Mouse (Mus musculus): ENCODE measurements at regions not wholly inside any gene's neighbourhood (a gene's known extent, or its start where the extent isn't known, plus 50 kb on each side); places are given as distances from the start of the nearest gene placed in this dataset.

DNA sequence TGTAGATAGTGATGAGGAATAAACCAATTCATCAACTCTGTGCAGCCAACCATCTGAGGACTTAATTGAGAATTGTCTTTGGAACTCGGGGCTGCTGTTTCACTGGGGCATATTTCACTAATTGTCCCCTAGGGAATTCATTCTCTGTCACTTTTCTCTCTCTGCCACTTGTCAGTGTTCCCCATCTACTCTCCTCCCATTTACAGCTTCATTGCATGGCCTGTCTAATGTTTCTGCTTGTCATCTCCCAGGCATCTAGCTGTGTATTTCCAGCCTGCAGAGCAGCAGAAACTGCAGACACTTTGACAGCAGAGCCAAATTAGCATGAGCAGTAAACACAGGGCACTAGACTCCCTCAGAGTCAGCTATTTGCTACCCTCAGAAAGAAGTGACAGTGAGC lies 1105.2 kb downstream of the Ntrk3 start:
- Histone ChIP-seq H3K9ac (ENCODE audit: low read length) (no peak overlapping the region), H3K4me2 (ENCODE audit: low read length) (no peak overlapping the region), H3K36me3 (ENCODE audit: control insufficient read depth, insufficient read depth, low read length) (no peaks in the 10 kb centered on the region), H3K4me1 (ENCODE audit: control insufficient read depth, insufficient read depth, low read length) (no peaks in the 10 kb centered on the region), H3K4me3 (ENCODE audit: low read depth, low read length) (no peak overlapping the region), H3K27ac (ENCODE audit: low read depth, low read length) (peak overlapping the region; percentile 14; the same call in 1 of the 2 replicates), H3K9me3 (replicated peaks; ENCODE audit: control insufficient read depth, low read length) (no peaks in the 10 kb centered on the region), H3K27me3 (replicated peaks; ENCODE audit: control insufficient read depth, insufficient read depth, low read length) (no peaks in the 10 kb centered on the region)
- 8% methylated on average over 1 of the region's 1 CpGs for WGBS
- ATAC-seq (peak; percentile 55; the same call in 1 of the 2 replicates), DNase-seq (ENCODE audit: low spot score) (peak; percentile 39)

DNA sequence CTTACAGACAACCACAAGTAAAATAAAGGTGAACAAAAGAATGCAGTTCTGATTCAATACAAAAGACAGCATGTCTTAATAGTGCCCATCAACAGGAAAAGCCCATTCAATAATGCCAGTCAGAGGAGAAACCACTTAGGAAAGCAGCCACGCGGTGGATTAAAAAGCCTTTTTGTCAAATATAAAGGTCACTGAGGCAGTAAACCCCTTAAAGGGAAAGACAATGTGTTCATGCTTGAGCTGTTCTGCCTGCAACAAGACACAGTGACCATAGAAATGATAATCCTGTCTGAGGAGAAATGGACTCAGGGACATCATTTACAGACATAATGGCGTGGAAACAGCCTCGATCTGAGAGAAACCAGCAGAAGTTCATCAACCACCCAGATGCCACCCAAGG lies 1114.3 kb downstream of the Ntrk3 start:
- no peak overlapping the region for H3K4me2 ChIP-seq (ENCODE audit: low read length)
- peaks cover 10% of the 10 kb centered on the region; the same call in 1 of the 2 replicates for H3K4me1 ChIP-seq (ENCODE audit: control insufficient read depth, insufficient read depth, low read length)
- peak; percentile 25 for DNase-seq (ENCODE audit: low spot score)
- WGBS = 8% methylated on average over 4 of the region's 4 CpGs
- ATAC-seq = no peak; the same call in 1 of the 2 replicates
- H3K4me3 ChIP-seq (ENCODE audit: low read depth, low read length) = no peak overlapping the region
- no peaks in the 10 kb centered on the region for H3K36me3 ChIP-seq (ENCODE audit: control insufficient read depth, insufficient read depth, low read length)
- no peak overlapping the region for H3K27ac ChIP-seq (ENCODE audit: low read depth, low read length)
- H3K27me3 ChIP-seq (replicated peaks; ENCODE audit: control insufficient read depth, insufficient read depth, low read length) = no peaks in the 10 kb centered on the region
- H3K9me3 ChIP-seq (replicated peaks; ENCODE audit: control insufficient read depth, low read length) = no peaks in the 10 kb centered on the region
- no peak overlapping the region for H3K9ac ChIP-seq (ENCODE audit: low read length)

DNA sequence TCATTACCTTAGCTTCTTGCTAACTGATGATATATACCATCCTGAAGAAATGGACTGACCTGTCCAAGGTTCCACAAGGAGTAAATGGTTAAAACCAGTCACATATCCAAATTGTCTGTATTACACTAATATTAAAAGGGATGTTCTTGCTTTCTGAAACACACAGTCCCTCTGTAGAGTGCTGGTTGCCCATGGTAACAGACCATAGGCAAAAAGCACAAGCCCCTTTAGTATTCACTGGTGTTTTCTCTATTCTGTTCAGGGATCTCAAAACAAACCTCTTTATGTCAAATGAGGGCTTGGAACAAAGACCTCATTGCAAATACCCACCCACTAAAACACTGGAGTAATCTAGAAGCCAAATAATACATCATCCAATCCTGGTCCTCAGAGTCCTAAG lies 1114.9 kb downstream of the Ntrk3 start:
- Histone ChIP-seq H3K9ac (ENCODE audit: low read length) (no peak overlapping the region), H3K36me3 (ENCODE audit: control insufficient read depth, insufficient read depth, low read length) (no peaks in the 10 kb centered on the region), H3K27ac (ENCODE audit: low read depth, low read length) (no peak overlapping the region), H3K9me3 (replicated peaks; ENCODE audit: control insufficient read depth, low read length) (no peaks in the 10 kb centered on the region), H3K4me3 (ENCODE audit: low read depth, low read length) (no peak overlapping the region), H3K27me3 (replicated peaks; ENCODE audit: control insufficient read depth, insufficient read depth, low read length) (no peaks in the 10 kb centered on the region), H3K4me1 (ENCODE audit: control insufficient read depth, insufficient read depth, low read length) (peaks cover 10% of the 10 kb centered on the region; the same call in 1 of the 2 replicates), H3K4me2 (ENCODE audit: low read length) (no peak overlapping the region)
- DNase-seq (ENCODE audit: low spot score) = peak; percentile 23
- ATAC-seq = 0 out of 2 replicates have a peak, but pooled peaks have one; percentile 40

DNA sequence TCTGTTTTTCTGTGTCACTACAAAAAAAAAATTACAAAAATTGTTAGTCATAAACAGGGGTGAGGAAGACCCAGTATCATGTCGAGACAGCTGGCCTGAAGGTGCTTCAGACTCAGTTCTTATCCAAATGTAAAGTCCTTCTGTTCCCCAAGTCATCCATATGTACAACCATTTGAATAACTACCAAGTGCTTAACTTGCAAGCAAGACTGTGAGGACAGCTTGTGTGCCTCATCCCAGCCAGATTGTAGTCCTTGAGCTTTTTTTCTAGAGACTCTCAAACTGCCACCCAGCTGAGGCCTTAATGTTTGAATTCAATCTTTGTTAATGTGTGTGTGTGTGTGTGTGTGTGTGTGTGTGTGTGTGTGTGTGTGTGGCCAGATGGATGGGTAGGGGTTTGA lies 1164.9 kb downstream of the Ntrk3 start:
- Histone ChIP-seq H3K4me2 (ENCODE audit: low read length) (no peak overlapping the region), H3K4me1 (ENCODE audit: control insufficient read depth, insufficient read depth, low read length) (no peaks in the 10 kb centered on the region), H3K4me3 (ENCODE audit: low read depth, low read length) (no peak overlapping the region), H3K9me3 (replicated peaks; ENCODE audit: control insufficient read depth, low read length) (no peaks in the 10 kb centered on the region), H3K27me3 (replicated peaks; ENCODE audit: control insufficient read depth, insufficient read depth, low read length) (no peaks in the 10 kb centered on the region), H3K27ac (ENCODE audit: low read depth, low read length) (no peak overlapping the region), H3K36me3 (ENCODE audit: control insufficient read depth, insufficient read depth, low read length) (no peaks in the 10 kb centered on the region), H3K9ac (ENCODE audit: low read length) (no peak overlapping the region)
- WGBS = 73% methylated on average over 1 of the region's 1 CpGs
- DNase-seq (ENCODE audit: low spot score) (peak; percentile 27), ATAC-seq (no peak)

DNA sequence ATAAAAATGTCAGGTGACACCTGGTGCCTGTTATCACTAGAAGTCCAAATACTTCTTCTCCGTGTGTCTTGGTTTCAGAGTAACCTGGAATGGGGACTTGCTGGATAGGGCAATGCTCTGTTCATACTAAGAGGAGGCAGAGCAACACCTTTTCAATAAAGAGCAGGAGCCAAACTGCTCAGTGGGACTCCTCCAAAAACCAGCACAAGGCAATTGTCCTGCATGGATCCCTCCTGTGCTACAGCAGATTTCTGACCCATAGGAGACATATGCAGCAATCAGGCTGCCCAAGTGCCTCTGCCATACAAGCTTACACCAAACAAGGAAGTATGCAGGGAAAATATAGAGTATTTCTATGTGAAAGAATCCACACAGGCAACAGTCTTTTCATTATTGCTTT lies 1178.7 kb downstream of the Ntrk3 start:
- H3K4me3 ChIP-seq (ENCODE audit: low read depth, low read length) = no peak overlapping the region
- no peaks in the 10 kb centered on the region for H3K36me3 ChIP-seq (ENCODE audit: control insufficient read depth, insufficient read depth, low read length)
- H3K27ac ChIP-seq (ENCODE audit: low read depth, low read length) = no peak overlapping the region
- DNase-seq (ENCODE audit: low spot score) (no peak), ATAC-seq (no peak)
- no peaks in the 10 kb centered on the region for H3K9me3 ChIP-seq (replicated peaks; ENCODE audit: control insufficient read depth, low read length)
- no peak overlapping the region for H3K4me2 ChIP-seq (ENCODE audit: low read length)
- no peak overlapping the region for H3K9ac ChIP-seq (ENCODE audit: low read length)
- 46% methylated on average over 1 of the region's 1 CpGs for whole genome bisulfite sequencing
- H3K27me3 ChIP-seq (replicated peaks; ENCODE audit: control insufficient read depth, insufficient read depth, low read length) = no peaks in the 10 kb centered on the region
- H3K4me1 ChIP-seq (ENCODE audit: control insufficient read depth, insufficient read depth, low read length) = no peaks in the 10 kb centered on the region

DNA sequence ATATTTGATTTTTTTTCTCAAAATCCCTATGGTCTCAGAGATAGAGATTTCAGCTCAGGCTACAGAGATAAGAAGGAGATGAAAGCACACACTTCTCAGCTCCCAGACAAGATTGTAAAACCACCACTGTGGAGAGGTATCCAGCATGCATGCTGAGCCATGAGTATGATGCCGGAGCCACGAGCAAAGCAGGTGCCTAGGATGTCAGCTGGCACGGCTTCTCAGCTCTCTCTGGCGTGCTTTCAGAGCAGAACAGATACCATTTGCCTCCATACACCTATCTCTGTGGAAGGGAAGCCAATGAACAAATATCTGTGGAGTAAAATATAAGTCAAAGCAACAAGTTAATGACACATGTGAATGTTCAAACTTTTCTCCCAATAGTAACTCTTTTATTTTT lies 1179.3 kb downstream of the Ntrk3 start:
- no peak overlapping the region for H3K9ac ChIP-seq (ENCODE audit: low read length)
- H3K4me3 ChIP-seq (ENCODE audit: low read depth, low read length) = no peak overlapping the region
- H3K36me3 ChIP-seq (ENCODE audit: control insufficient read depth, insufficient read depth, low read length) = no peaks in the 10 kb centered on the region
- no peaks in the 10 kb centered on the region for H3K27me3 ChIP-seq (replicated peaks; ENCODE audit: control insufficient read depth, insufficient read depth, low read length)
- no peak overlapping the region for H3K27ac ChIP-seq (ENCODE audit: low read depth, low read length)
- H3K4me1 ChIP-seq (ENCODE audit: control insufficient read depth, insufficient read depth, low read length) = no peaks in the 10 kb centered on the region
- no peaks in the 10 kb centered on the region for H3K9me3 ChIP-seq (replicated peaks; ENCODE audit: control insufficient read depth, low read length)
- WGBS = 79% methylated on average over 4 of the region's 4 CpGs
- DNase-seq (ENCODE audit: low spot score) (no peak), ATAC-seq (no peak)
- no peak overlapping the region for H3K4me2 ChIP-seq (ENCODE audit: low read length)

DNA sequence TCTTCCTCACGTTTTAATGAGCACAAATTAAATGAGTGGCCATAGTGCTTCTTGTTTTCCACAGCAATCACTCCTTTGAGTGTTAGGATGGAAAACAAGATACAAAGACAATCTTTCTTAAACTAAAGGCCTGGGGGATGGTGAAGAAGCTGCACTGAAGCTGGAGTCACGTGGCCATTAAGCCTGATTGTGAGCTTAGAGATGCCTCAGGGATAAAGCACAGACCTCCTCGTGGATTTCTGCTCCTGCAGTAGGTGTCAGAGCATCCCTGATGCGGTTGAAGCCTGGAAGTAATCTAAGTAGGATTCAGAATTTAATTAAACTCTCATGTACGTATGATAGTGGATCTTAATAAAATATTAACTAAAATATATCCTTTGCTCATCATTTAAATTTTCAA lies 1200.9 kb downstream of the Ntrk3 start:
- Histone ChIP-seq H3K4me1 (ENCODE audit: control insufficient read depth, insufficient read depth, low read length) (no peaks in the 10 kb centered on the region), H3K4me2 (ENCODE audit: low read length) (no peak overlapping the region), H3K9me3 (replicated peaks; ENCODE audit: control insufficient read depth, low read length) (no peaks in the 10 kb centered on the region), H3K27ac (ENCODE audit: low read depth, low read length) (no peak overlapping the region), H3K4me3 (ENCODE audit: low read depth, low read length) (no peak overlapping the region), H3K27me3 (replicated peaks; ENCODE audit: control insufficient read depth, insufficient read depth, low read length) (no peaks in the 10 kb centered on the region), H3K9ac (ENCODE audit: low read length) (no peak overlapping the region), H3K36me3 (ENCODE audit: control insufficient read depth, insufficient read depth, low read length) (no peaks in the 10 kb centered on the region)
- peak; percentile 13 for DNase-seq (ENCODE audit: low spot score)
- WGBS = 30% methylated on average over 5 of the region's 5 CpGs
- no peak for ATAC-seq

DNA sequence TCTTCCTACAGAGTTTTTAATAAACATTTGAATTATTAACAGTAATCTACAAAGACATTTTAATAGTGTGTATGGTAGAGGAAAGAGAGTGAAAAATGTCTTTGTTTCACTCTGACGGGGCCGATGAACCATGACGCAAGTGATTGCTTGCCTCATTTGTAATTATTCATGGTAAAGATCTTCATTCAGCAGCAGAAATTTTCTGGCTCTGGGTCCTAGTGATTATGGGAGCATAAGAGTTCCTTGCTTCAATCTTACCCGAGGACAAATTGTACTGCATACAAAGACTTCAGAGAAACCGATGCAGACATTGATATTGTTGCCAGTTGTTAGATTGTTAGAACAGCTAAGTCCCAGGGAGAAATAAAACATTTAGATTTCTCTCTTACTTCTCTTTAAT lies 1209.9 kb downstream of the Ntrk3 start:
- no peaks in the 10 kb centered on the region for H3K36me3 ChIP-seq (ENCODE audit: control insufficient read depth, insufficient read depth, low read length)
- ATAC-seq = no peak; the same call in 1 of the 2 replicates
- peak; percentile 32 for DNase-seq (ENCODE audit: low spot score)

DNA sequence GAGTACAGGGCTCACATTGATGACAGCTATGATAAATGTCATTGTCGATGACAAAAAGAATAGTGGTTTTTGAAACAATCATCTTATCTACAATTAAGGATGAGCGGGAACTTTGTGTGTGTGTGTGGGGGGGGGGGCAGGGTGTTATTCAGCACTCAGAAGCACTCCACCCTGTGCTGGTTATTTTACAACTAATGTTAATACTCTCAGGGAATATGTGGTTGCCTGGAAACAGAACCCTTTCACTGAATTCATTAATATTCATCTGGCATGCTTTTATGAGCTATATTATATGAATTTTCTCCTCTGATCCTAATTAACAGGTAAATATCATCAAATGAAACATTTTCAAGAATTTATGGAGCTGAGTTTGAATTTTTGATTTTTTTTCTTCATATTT lies 1228.2 kb downstream of the Ntrk3 start:
- no peak overlapping the region for H3K27ac ChIP-seq (ENCODE audit: low read depth, low read length)
- no peak overlapping the region for H3K4me2 ChIP-seq (ENCODE audit: low read length)
- peak; percentile 38 for DNase-seq (ENCODE audit: low spot score)
- H3K4me1 ChIP-seq (ENCODE audit: control insufficient read depth, insufficient read depth, low read length) = no peaks in the 10 kb centered on the region
- no peak overlapping the region for H3K4me3 ChIP-seq (ENCODE audit: low read depth, low read length)
- no peak overlapping the region for H3K9ac ChIP-seq (ENCODE audit: low read length)
- H3K27me3 ChIP-seq (replicated peaks; ENCODE audit: control insufficient read depth, insufficient read depth, low read length) = no peaks in the 10 kb centered on the region
- H3K36me3 ChIP-seq (ENCODE audit: control insufficient read depth, insufficient read depth, low read length) = no peaks in the 10 kb centered on the region
- no peaks in the 10 kb centered on the region for H3K9me3 ChIP-seq (replicated peaks; ENCODE audit: control insufficient read depth, low read length)
- no peak for ATAC-seq
- 87% methylated on average over 2 of the region's 2 CpGs for WGBS

More for the DNA sequence above, 1209.9 kb downstream of the Ntrk3 start:
- Histone ChIP-seq H3K27ac (ENCODE audit: low read depth, low read length) (no peak overlapping the region), H3K9ac (ENCODE audit: low read length) (no peak overlapping the region), H3K9me3 (replicated peaks; ENCODE audit: control insufficient read depth, low read length) (no peaks in the 10 kb centered on the region), H3K4me3 (ENCODE audit: low read depth, low read length) (no peak overlapping the region), H3K27me3 (replicated peaks; ENCODE audit: control insufficient read depth, insufficient read depth, low read length) (no peaks in the 10 kb centered on the region), H3K4me2 (ENCODE audit: low read length) (no peak overlapping the region), H3K4me1 (ENCODE audit: control insufficient read depth, insufficient read depth, low read length) (0 out of 2 replicates have a peak, but pooled peaks cover 2% of the 10 kb centered on the region)
- 49% methylated on average over 5 of the region's 5 CpGs for WGBS
